In the genomic region with DNA sequence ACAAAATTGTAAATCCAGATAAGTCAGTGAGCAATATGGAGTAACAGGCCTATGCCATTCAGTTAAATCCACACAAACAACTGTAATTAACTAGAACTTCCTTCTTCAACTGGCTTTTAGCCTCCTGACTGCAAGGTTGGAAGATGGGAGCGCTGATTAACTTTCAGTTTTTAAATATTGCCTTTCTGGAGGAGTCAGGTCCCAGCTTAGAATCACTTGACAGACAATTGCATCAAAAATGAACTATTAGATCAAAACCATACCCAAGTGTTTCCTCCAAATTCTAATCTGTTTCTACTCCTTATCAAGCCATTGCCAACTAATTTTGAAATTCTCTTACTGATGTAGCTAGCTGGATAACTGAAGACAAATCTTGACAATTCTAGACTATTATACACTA, we compare ENCODE assay signal across 23 mouse cellular contexts.
DNase-seq lines count a peak whose midpoint lies in the region; ATAC-seq and TF ChIP-seq lines count a peak whose summit lies in the region.
"Had no signal": no experiment of that assay in that cellular context is flagged by ENCODE, and none has a peak within 500 bp of the region (broad histone marks: within the 10 kb centered on the region; RNA-seq: fewer than 3 reads in every experiment).

No protein-coding gene starts in this region.

- intact Hi-C loops in left cerebral cortex, adult 2 months (cut with DNase I): loop anchor here (5.0 to 10.0 kb wide), 2 partner anchors 149 to 209 kb away; no protein-coding TSS in a partner anchor
- intact Hi-C loops in left cerebral cortex, postnatal 4 days (cut with DNase I): no loop called here
- intact Hi-C loops in heart, postnatal 10 days (cut with DNase I): loop anchor here (5.0 kb wide), 1 partner anchor 199 kb away; no protein-coding TSS in a partner anchor

- TF ChIP-seq CTCF in left cerebral cortex, adult 2 months (IDR thresholded peaks at IDR 0.05): no peak
- TF ChIP-seq CTCF in forebrain, postnatal 0 days (IDR thresholded peaks at IDR 0.05; ENCODE audit: low read depth): no peak

- H3K4me1 ChIP-seq in forebrain, embryonic 12.5 days: peaks cover 52% of the 10 kb centered on the region
- H3K4me1 ChIP-seq in forebrain, embryonic 11.5 days (replicated peaks; ENCODE audit: control insufficient read depth, insufficient read depth, low read length): peaks cover 14% of the 10 kb centered on the region; the same call in 1 of the 2 replicates
- peaks cover 28% of the 10 kb centered on the region for H3K4me1 ChIP-seq in forebrain, postnatal 0 days (ENCODE audit: insufficient read depth)
- peaks cover 46% of the 10 kb centered on the region for H3K4me1 ChIP-seq in midbrain, embryonic 16.5 days (ENCODE audit: control insufficient read depth, insufficient read depth, low read length)
- H3K4me1 ChIP-seq: liver, embryonic 13.5 days had no signal

- H3K9me3 ChIP-seq in forebrain, embryonic 12.5 days: no peaks in the 10 kb centered on the region
- no peaks in the 10 kb centered on the region for H3K9me3 ChIP-seq in forebrain, embryonic 11.5 days (ENCODE audit: control insufficient read depth, low read length)
- no peaks in the 10 kb centered on the region for H3K9me3 ChIP-seq in forebrain, postnatal 0 days (ENCODE audit: low read length)
- H3K9me3 ChIP-seq in midbrain, embryonic 16.5 days (replicated peaks; ENCODE audit: control insufficient read depth, low read length, poor library complexity, severe bottlenecking): no peaks in the 10 kb centered on the region
- H3K9me3 ChIP-seq: embryonic facial prominence, embryonic 12.5 days; limb, embryonic 13.5 days; liver, embryonic 13.5 days; neural tube, embryonic 12.5 days had no signal

- H3K27me3 ChIP-seq in forebrain, embryonic 12.5 days: no peaks in the 10 kb centered on the region
- H3K27me3 ChIP-seq in forebrain, embryonic 11.5 days (ENCODE audit: control insufficient read depth, insufficient read depth, low read length): no peaks in the 10 kb centered on the region
- no peaks in the 10 kb centered on the region for H3K27me3 ChIP-seq in forebrain, postnatal 0 days (ENCODE audit: insufficient read depth, low read length)
- no peaks in the 10 kb centered on the region for H3K27me3 ChIP-seq in midbrain, embryonic 16.5 days (ENCODE audit: control insufficient read depth, insufficient read depth, low read depth, low read length)
- H3K27me3 ChIP-seq: neural tube, embryonic 12.5 days had no signal

- no peak overlapping the region for H3K9ac ChIP-seq in forebrain, embryonic 12.5 days
- no peak overlapping the region for H3K9ac ChIP-seq in forebrain, embryonic 11.5 days (ENCODE audit: low read length)
- peak overlapping the region; percentile 60 for H3K9ac ChIP-seq in forebrain, postnatal 0 days
- 0 out of 2 replicates have a peak overlapping the region, but pooled peaks have one; percentile 14 for H3K9ac ChIP-seq in midbrain, embryonic 16.5 days (ENCODE audit: low read depth, low read length)
- H3K9ac ChIP-seq: embryonic facial prominence, embryonic 12.5 days; limb, embryonic 13.5 days; liver, embryonic 13.5 days; lung, embryonic 14.5 days; neural tube, embryonic 12.5 days had no signal

- 64% methylated on average over 1 of the region's 1 CpGs for WGBS in forebrain, embryonic 12.5 days
- 78% methylated on average over 1 of the region's 1 CpGs for WGBS in forebrain, embryonic 11.5 days
- WGBS in forebrain, postnatal 0 days: 39% methylated on average over 1 of the region's 1 CpGs
- 93% methylated on average over 1 of the region's 1 CpGs for WGBS in midbrain, embryonic 16.5 days

- no peaks in the 10 kb centered on the region for H3K36me3 ChIP-seq in forebrain, embryonic 12.5 days (replicated peaks)
- H3K36me3 ChIP-seq in forebrain, embryonic 11.5 days (ENCODE audit: control insufficient read depth, insufficient read depth, low read length): no peaks in the 10 kb centered on the region
- no peaks in the 10 kb centered on the region for H3K36me3 ChIP-seq in forebrain, postnatal 0 days (ENCODE audit: insufficient read depth)
- H3K36me3 ChIP-seq in midbrain, embryonic 16.5 days (ENCODE audit: control insufficient read depth, insufficient read depth, low read length): no peaks in the 10 kb centered on the region
- H3K36me3 ChIP-seq: embryonic facial prominence, embryonic 12.5 days; G1E; limb, embryonic 13.5 days; liver, embryonic 13.5 days; neural tube, embryonic 12.5 days had no signal

- H3K4me3 ChIP-seq in forebrain, embryonic 12.5 days (replicated peaks): no peak overlapping the region
- no peak overlapping the region for H3K4me3 ChIP-seq in forebrain, embryonic 11.5 days (ENCODE audit: low read depth, low read length)
- H3K4me3 ChIP-seq in left cerebral cortex, adult 2 months: peak overlapping the region; percentile 78
- peak overlapping the region; percentile 29 for H3K4me3 ChIP-seq in forebrain, postnatal 0 days (ENCODE audit: low read depth, low read length)
- H3K4me3 ChIP-seq in midbrain, embryonic 16.5 days (ENCODE audit: low read depth, low read length): no peak overlapping the region
- H3K4me3 ChIP-seq: neural tube, embryonic 12.5 days had no signal

- DNase-seq in forebrain, embryonic 11.5 days (ENCODE audit: low spot score): no peak
- no peak for DNase-seq in left cerebral cortex, adult 2 months (ENCODE audit: extremely low spot score in 1 of 2, low spot score in 2 of 2)
- DNase-seq in left cerebral cortex, postnatal 4 days: no peak
- peak; percentile 70 for DNase-seq in forebrain, postnatal 0 days
- no peak for DNase-seq in heart, postnatal 10 days
- DNase-seq in layer of hippocampus, adult 11-12 months (ENCODE audit: low spot score): no peak
- DNase-seq: adrenal gland, postnatal 36 days; cerebellum, adult 8-10 months; heart, postnatal 14 days; kidney, adult 8-10 months; kidney, postnatal 25 days; layer of hippocampus, adult 9-11 months; liver, embryonic 13.5 days; lung, embryonic 14.5 days; right cerebral cortex, adult 18-20 months; thymus, postnatal 25 days had no signal

- no peak overlapping the region; the same call in none of the 2 replicates for H3K4me2 ChIP-seq in forebrain, embryonic 12.5 days
- no peak overlapping the region for H3K4me2 ChIP-seq in forebrain, embryonic 11.5 days (ENCODE audit: low read depth, low read length, severe bottlenecking)
- H3K4me2 ChIP-seq in forebrain, postnatal 0 days (ENCODE audit: low read depth): peak overlapping the region; percentile 58
- peak overlapping the region; percentile 45 for H3K4me2 ChIP-seq in midbrain, embryonic 16.5 days (ENCODE audit: low read length)
- H3K4me2 ChIP-seq: liver, embryonic 13.5 days had no signal

- ATAC-seq in forebrain, embryonic 12.5 days (ENCODE audit: low FRiP score): no peak
- ATAC-seq in forebrain, embryonic 11.5 days (replicated peaks; ENCODE audit: low FRiP score): no peak
- ATAC-seq in forebrain, postnatal 0 days: no peak
- ATAC-seq in midbrain, embryonic 16.5 days: no peak

- H3K27ac ChIP-seq in forebrain, embryonic 12.5 days: peak overlapping the region; percentile 70
- no peak overlapping the region for H3K27ac ChIP-seq in forebrain, embryonic 11.5 days (ENCODE audit: low read depth, low read length)
- H3K27ac ChIP-seq in left cerebral cortex, adult 2 months: peak overlapping the region; percentile 96
- H3K27ac ChIP-seq in forebrain, postnatal 0 days (ENCODE audit: low read depth, low read length): peak overlapping the region; percentile 100
- H3K27ac ChIP-seq in midbrain, embryonic 16.5 days (ENCODE audit: low read length): peak overlapping the region; percentile 75
- H3K27ac ChIP-seq: embryonic facial prominence, embryonic 12.5 days; limb, embryonic 13.5 days; liver, embryonic 13.5 days; macrophage; neural tube, embryonic 12.5 days had no signal

Comparison
In these comparisons a context has a peak if more than half of its experiments do, and no peak if none do; other contexts are left out.
1. H3K4me2 ChIP-seq: peak in forebrain, postnatal 0 days (single experiment) and midbrain, embryonic 16.5 days (single experiment); none in forebrain, embryonic 12.5 days (single experiment) and forebrain, embryonic 11.5 days (single experiment).
2. H3K4me3 ChIP-seq: peak in left cerebral cortex, adult 2 months (single experiment) and forebrain, postnatal 0 days (single experiment); none in forebrain, embryonic 12.5 days (single experiment), forebrain, embryonic 11.5 days (single experiment) and midbrain, embryonic 16.5 days (single experiment).
3. H3K9ac ChIP-seq: peak in forebrain, postnatal 0 days (single experiment) and midbrain, embryonic 16.5 days (single experiment); none in forebrain, embryonic 12.5 days (single experiment) and forebrain, embryonic 11.5 days (single experiment).